Mouse (Mus musculus) gastrocnemius, adult 18-20 months (tissue): ENCODE results near the gene Rab3il1. TPM values are rescaled to one million over a fixed set of nuclear protein-coding genes. Genes with fewer than 3 reads are reported as not detected.

Experiments
- DNase-seq: peaks from one replicate; pipeline ENCODE4 v3.0.0; 2021; ENCODE audit warnings: low spot score
- total RNA-seq, 2 experiments: library from RNA; stranded (reverse); gene quantifications; 2 replicates each; pipeline ENCODE4 v1.2.3; 2021

Gene Rab3il1
- total RNA-seq, 2 experiments from 2014 or later, result 3.0 to 4.5 TPM

DNA sequence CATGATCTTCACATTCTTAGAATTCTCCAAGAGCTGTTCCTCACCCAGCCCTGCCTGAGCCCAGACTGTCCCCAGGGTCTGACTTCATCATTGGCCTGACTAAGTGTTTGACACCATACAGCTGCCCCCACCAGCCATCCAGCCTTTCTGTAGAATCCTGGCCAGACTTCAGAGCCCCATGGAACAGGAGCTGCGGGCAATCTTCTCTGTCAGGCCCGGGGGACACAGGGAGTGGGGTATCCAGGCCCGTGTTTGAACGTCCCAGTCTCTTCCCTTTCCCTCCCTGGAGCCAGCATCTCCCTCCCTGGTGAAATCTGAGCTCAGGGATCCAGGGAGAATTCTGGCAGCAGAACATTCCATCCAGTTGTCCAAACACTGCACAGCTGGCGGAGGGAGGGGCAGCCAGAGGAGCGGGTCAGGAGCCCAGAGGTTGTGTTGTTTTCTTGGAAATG lies 11.4 kb downstream of the Rab3il1 start:
- DNase-seq, result peak; percentile 81

DNA sequence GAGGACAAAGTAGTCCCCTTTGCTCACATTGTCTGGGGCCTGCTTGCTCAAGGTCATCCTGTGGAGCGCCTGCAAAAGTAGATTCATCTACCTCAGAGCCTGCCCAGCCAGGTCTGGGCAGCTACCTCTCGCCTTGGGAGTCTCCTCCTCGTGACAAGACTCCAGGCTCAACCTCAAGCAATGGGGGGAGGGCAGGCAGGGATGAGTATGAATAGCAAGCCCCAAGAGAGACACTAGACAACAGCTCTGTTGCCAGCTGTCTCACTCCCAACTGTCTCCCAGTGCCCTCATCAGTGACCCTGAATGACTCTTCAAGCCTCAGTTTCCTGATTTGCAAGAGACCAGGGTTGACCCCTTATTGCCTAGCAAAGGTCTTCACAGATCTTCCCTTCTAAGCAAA lies 11.9 kb downstream of the Rab3il1 start:
- peak; percentile 47 for DNase-seq

DNA sequence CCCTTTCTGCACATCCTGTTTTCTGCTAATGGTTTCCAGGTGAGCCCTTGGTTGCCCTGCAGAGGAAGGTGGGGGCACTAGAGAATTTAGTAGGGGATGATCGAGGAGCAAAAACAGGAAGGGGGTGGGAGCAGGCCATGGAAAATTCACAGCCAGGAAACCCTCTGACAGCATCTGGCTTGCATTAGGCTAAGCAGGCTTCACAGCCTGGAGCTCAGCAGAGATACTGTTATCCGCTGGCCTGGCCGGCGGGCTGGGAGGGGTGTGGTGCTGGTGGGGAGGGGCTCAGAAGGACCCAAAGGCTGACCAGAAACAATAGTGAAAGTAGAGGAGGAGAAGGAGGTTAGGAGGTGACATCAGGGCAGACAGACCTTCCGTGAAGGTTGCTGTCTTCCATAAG lies 12.4 kb downstream of the Rab3il1 start:
- peak; percentile 59 for DNase-seq

DNA sequence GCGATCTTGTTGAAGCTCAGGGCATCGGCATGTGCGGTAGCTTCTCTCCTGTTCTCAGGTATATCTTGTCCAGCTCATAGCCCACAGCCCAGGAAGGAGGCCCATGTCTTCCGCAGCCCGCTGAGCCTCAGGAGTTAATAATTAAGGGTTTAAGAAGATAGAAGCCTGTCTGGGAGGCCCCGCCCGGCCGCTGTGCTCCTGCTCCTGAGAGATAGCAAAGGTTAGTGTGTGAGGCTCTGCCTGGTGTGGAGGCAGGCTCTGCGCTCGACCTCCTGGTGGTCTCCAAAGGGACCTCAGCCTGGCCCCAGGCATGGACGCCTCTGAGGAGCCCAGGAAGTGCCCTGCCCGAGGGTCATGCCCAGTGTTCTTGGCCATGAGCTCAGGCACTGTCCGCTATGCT lies 13.4 kb downstream of the Rab3il1 start:
- no peak for DNase-seq

DNA sequence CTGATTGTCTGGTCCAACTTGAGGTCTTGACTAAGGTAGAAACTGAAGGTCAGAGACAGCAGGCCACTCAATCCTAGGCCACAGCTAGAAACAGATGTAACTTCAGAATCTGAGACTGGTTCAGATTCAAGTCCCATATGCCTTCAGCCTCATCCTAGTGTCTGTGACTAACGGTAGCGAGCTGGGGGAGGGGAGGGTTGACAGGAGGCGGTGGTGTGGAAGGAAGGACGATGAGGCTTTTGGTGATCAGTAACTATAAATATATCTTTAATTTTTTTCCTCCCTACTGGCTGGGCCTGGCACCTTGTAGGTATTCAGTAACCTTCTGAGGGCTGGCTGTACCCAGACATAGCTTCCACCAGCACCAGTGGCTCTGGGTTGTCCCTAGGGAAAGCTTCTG lies 14.0 kb downstream of the Rab3il1 start:
- no peak for DNase-seq

DNA sequence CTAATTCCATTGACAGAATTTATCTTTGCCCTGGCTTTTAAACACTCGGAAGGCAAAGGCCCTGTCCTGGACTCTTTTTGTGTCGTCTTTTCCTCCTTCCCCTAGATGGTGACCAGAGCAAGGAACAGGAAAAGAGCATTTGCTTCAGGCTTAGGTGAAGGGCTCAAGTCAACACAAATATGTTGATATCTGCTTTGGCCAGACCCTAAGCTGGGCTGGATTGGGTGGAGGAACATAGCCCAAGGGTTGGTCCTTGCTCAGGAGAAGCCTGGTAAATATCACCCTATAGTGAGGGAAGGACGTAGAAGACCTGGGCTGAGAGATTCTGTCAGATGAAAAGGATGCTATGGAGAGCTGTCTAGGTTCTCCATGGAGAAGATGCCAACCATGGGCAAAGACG lies 14.7 kb downstream of the Rab3il1 start:
- DNase-seq, result no peak

DNA sequence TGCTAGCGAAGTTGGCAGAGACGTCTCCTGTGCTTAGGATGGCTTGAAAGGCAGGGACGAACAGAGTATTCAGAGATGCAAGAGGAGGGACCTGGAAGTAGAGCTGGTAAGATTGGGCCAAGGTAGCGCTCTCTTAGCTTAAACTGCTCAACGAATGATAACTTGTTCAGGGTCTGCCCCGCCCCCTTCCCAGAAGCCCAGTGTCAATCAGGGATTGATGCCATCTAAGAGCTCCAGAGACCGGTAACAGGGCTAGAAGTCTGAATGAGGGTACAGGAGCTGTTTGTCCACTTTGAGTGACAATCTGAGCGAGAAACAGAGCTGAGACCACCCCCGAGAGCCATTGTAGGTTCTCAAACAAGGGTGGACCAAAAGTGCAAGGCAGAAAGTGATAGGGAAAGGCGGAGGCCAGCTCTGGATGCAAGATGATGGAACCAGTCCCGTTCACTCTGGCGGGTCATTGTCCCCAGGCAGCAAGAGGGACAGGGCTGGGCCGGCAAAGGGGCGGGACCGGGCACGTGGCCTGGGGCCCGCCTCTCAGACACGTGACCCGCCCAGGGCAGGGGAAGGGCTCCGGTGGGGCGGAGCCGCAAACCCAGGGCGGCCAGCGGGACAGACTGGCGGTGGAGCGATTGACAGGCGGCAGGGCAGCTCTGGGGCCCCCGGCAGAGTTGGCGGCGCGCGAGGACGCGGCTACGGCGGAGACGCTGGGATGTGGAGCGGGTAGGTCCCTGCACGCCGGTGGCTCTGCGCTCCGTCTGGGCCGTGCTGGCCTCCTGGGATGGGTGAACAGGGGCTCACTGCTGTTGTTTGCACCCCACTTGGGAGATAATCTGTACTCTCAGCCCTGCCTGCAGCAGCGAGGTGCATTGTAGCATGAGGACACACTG lies 16.4 kb downstream of the Rab3il1 start:
- peak; percentile 93 for DNase-seq

DNA sequence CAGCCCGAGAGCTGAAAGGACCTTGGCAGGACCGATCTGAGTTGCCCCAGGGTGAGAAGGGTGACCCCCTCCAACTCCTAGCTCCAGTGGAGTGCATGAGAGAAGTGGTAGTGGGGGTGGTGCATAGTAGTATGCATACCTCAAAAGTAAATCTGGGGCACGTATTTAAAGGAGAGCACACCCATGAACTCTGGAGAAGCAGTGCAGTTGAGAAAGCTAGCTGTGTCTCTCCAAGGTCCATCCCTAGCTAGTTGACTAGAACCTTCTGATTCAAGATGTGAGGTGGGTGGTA lies 17.0 kb downstream of the Rab3il1 start:
- no peak for DNase-seq

DNA sequence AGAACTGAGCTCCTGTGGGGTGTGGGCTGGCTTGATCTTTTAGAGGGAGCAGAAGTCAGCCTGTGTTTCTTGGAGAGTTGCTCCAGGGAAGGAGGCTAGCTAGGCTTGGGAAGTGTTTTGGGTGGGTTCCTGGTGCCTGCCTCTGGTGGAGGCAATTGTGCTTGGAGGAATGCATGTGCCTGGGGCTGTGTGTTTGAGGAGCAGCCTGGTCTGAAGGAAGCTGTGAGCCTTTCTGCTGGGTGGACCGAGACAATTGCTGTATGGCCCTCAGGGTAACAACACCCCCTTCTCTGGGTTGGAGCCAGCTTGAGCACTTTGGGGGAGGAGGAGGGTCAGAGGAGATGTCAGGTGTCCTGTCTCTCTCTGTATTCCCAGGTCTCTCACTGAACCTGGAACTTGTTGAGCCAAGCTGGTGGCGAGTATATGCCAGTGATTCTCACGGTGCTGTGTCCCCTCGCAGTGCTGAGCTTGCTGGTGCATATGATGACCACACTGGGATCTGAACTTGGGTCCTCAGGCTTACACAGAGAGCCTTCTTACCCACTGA lies 17.8 kb downstream of the Rab3il1 start:
- DNase-seq, result no peak

DNA sequence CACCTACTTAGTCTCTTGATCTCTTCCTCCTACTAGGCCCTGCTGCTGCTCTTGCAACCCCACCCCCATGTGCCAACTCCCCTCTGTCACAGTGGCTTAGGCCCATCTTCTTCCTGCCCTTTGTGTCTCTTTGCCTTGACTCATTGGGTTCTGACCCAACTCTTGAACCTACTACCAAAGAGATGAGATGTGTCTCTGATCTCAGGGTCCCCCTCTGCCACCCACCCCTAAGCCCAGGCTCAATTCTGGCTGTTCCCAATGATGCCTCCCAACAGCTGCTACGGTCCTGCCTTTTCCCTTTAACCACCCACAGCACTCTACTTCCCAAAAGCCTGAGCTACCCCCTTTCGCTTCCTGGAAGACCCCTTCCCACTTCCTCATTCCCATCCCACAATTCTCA lies 20.5 kb downstream of the Rab3il1 start:
- no peak for DNase-seq

DNA sequence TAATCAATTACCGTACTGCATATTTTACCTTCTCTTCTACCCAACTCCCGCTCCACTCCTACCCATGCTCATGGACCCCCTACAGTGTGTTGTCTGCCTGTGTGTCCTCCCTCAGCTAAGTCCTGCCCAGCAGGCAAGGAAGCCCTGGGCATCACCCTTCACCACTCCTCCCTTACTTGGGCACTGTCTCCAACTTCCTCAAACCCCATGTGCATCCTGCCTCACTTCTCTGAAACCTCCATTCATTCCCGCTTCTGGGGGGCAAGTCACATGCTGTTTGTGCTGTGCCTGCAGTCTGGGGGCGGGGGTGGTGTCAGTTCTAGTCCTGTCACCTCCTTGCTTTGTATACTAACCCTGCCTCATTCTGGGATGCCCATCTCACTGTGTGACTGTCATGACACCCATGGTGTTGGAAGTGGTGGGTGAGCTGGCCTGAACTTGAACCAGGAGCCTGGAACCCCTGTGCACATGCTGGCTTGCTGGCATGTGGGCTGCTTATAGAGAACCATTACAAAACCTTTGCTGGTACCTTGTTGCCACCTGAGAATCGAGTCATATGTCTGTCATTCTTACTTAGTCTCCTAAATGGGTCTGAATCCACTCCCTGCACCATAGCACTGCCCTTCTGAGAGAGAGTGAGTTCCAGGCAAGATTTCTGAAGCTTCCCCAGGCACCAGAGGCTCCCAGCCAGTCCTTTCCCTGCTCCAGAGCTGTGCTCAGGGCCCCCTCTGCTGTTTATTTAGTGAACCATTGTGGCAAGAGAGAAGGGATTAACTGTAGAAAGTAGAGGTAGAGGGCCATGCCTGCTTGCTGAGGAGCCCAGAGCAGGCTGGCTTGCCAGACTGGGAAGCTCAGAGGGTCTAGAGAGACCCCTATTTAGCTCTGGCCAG lies 21.2 kb downstream of the Rab3il1 start:
- peak; percentile 51 for DNase-seq

DNA sequence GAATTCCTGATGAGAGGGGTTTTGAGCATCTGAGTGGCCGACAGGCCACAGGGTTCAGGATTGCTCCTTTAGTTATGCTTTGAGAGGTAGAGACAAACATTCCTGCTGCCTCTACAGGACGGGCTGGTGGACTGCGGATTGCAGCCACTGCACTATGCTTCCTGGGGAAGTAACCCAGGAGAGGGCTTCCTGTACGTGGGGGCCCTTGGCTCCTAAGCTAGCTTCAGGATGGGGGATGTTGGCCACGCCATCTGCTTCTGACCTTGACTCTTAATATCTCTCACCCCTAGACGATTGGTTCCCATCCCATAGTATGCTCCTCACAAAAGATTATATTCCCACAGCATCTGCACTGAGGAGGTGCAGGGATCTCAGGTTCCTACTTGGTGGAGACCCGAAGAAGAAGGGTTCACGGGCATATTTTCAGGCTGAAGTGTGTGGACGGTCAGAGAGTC lies 21.9 kb downstream of the Rab3il1 start:
- DNase-seq, result no peak

DNA sequence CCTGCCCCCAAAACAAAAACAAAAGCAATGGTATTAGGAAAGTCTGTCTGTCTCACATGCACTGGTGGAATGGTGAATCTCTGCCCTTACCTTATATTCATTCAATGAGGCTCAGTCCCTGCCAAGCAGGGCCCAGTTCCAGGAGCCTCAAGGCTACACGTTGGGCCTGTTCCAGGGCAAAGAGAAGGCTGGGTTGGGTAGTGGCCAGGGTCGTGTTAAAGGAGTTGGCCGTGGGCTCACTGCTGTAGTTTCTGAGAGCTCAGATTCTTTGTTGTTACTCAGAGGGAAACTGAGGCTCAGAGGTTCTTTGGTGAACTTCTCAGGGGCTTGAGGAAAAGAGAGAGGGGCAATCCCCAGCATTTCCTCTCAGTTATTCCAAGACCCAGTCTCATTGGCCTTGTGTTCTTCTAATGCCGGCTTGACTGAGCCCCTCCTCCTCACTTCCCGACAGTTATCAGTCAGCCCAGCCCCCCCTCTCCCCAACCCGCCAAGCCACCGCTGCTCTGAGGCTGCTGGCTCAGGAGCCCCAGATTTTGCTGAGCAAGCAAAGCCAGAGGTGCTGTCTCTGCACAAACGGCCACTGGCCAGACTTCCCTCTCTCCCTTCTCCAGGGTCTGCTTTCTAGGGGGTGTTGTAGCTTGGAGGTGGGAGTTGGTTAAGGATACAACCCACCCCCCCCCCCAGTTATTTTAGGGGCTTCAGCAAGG lies 23.9 kb downstream of the Rab3il1 start:
- no peak for DNase-seq

DNA sequence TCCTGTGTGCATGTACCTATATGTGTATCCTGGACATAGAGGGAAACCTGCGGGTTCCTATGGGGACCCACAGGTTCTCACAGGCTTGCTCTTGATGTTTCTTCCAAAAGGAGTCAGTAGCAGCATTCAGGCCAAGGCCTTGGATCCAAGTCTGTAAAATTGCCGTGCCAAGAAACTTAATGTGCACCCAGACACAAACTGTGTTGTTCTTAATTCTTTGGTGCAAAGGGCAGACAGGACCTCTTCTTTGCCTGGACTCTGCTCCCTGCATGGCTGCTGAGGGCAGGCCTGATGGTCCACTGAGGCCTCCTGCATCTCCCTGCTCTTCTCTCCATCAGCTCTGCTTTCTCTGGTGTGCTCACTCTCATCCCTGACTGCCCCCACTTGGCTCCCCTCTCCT lies 28.3 kb downstream of the Rab3il1 start:
- DNase-seq, result no peak

DNA sequence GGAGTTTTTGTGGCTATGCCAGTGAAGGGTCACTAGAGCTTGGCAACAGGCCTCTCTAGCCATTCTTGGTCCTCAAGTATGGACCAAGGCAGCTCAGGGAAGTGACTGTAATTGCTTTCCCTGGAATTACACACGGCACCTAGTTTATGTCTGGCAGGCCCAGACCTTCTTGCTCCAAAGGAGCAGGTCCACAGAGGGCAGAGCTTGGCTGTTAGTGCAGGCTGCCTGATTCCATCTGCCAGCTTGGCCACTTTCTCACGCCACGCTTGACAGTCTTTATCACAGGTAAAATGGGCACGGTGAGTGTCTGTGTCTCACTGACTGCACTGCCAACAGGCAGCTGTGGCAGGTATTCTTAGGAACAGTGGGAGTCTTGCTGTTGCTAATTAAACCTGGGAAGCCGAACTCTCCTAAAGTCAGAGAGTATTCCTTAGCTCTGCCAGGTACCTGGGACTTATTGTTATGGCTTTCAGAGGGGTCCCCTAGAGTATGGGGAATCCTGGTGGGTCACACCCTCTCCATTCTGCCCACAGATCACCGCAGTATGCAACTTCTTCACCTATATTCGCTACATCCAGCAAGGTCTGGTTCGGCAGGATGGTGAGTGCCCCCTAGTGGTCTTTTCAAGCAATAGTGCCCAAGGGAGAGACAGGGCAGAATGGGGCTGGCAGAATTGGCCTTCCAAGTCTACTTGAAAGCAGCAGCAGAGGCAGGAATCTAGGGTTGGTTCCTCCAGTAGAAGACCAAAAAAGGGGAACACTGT lies 31.9 kb downstream of the Rab3il1 start:
- peak; percentile 65 for DNase-seq

DNA sequence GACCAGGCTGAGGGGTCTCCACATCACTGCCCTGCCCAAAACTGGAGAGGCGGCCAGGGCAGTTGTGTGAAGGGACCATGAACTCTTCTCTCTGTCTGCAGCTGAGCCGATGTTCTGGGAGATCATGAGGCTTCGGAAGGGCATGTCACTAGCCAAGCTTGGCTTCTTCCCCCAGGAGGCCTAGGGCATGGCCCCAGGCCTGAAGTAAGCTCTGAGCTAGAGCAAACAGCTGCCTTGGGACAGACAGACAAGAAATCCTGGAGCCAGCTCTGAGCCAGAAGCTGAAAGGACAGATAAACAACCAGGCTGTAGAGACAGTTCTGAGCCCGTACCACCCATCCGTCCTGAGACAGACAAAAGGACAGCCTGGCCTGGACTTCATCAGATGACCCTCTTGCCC lies 32.9 kb downstream of the Rab3il1 start:
- no peak for DNase-seq

DNA sequence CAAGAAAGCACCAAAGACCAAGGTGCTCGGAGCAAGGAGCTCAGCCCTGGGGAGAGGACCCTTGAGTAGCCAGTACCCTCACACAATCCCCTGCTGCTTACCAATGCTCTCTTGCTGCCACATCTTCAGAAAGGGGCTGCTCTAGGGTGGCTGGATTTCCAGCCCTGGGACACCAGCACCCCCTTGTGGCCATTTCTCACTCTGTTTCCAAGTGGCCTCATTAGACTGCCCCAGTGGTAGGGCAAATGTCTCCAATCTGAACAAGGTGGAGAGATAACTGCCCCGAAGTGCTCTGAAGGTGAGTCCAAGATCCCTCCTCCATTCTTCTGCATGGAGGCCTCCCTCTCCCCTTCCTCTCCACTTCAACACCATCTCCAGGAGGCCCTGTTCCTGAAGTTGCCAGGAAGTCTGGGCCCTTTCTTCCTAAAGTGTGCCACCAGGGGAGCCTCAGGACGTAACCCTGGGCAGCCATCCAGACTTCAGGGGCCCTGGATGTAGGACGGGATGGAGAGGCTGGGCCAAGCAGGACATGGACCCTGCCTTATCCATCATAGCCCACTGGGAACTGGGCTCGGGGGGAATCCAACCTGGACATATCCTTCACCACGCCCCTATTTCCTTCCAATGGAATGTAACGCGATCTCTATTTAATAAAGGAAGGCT lies 33.4 kb downstream of the Rab3il1 start:
- peak; percentile 84 for DNase-seq

DNA sequence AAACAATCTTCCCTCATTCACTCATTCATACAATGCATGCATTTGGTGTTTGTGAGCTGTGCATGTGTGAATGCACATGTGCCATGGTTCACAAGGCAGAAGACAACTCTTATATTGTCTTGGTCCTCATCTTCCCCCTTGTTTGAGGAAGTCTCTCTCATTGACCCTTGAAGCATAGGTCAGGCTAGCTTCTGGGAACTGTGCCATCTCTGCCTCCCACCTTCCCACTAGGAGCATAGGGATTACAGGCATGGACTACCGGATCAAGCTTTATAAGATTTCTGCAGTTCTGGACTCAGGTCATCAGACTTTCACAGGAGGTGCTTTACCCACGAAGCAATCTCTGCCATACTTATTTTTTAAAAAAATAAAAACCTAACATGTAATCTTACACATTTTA lies 36.1 kb downstream of the Rab3il1 start:
- no peak for DNase-seq

DNA sequence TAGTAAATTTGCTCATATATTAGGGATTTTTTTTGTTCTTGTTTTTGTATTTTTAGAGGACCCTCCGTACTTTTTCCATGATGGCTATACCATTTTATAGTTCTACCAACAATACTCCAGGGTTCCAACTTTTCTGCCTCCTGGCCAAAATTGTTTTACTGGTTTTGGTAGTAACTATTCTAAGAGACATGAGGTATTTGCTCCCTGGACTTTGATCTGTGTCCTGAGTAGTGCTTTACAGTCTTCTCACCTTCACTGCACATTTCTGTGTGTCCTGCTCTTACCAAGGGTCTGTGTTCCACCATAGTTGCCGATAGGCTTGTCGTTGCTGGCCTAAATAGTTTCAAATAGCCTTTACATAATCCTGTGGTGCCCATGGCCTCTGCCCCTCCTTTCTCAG lies 36.9 kb downstream of the Rab3il1 start:
- DNase-seq, result no peak

DNA sequence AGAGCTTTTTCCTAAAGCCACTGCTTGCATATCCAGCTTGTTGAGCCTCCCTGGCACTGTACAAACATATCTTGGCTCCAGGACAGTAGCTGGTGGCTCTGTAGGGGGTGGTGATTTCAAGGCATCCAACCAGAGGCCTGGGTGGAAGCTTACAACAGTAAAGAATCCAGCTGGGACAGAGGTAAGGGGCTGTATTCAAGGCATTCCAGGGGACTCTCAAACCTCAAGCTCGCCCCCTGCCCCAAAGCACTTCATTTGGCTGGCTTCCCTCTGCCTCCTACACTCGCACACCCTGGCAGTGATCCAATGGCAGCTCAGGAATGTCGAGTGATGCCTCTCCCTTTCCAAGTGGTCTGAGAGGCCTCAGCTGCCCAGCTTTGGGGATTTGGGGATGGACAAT lies 37.4 kb downstream of the Rab3il1 start:
- no peak for DNase-seq
